Comparison of ENCODE assay signal across 8 mouse cellular contexts in the genomic region with DNA sequence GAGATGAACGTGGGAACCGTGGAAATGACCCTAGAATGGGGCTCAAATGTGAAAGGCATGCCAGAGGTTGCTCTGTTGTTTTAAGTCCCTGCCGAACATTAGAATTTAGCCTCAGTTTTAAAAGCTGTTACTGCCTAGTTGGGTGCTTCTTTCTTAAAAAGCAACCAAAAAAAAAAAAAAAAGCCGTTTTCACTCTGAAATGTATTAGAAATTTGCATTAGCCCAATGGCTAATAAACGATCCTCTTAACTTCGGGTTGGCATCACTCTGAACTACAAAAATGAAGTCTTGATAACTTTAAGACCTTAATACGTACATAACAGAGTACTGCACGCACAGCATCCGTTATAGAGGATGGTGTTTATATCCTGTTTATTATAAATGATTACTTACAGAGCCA. TPM values are rescaled to one million over a fixed set of nuclear protein-coding genes. Genes with fewer than 3 reads are reported as not detected.
DNase-seq lines count a peak whose midpoint lies in the region; ATAC-seq and TF ChIP-seq lines count a peak whose summit lies in the region.

No protein-coding gene starts in this region.

- peak overlapping the region; percentile 96 for H3K27ac ChIP-seq in kidney, embryonic 16.5 days (ENCODE audit: low read length)
- peak overlapping the region; percentile 94 for H3K27ac ChIP-seq in bone marrow macrophage, adult 2 months (ENCODE audit: insufficient read depth, low read depth, low read length)
- peak overlapping the region; percentile 93 for H3K27ac ChIP-seq in hindbrain, postnatal 0 days

- TF ChIP-seq POLR2A in bone marrow macrophage, adult 2 months (IDR thresholded peaks at IDR 0.05; ENCODE audit: borderline replicate concordance, low read depth, low read length) = no peak
- no peak for TF ChIP-seq POLR2A in myocyte (IDR thresholded peaks at IDR 0.05; ENCODE audit: insufficient read length, low read depth)

- H3K9ac ChIP-seq in kidney, embryonic 16.5 days (replicated peaks; ENCODE audit: low read length) = peak overlapping the region; percentile 93
- peak overlapping the region; percentile 81 for H3K9ac ChIP-seq in hindbrain, postnatal 0 days (replicated peaks; ENCODE audit: low read length)

- H3K36me3 ChIP-seq in kidney, embryonic 16.5 days (ENCODE audit: insufficient read depth, low read length) = no peaks in the 10 kb centered on the region
- no peaks in the 10 kb centered on the region for H3K36me3 ChIP-seq in hindbrain, postnatal 0 days (ENCODE audit: insufficient read depth, low read length)
- H3K36me3 ChIP-seq in myocyte (ENCODE audit: control insufficient read depth, insufficient read depth) = no peaks in the 10 kb centered on the region

- no peak for DNase-seq in kidney, postnatal 4 days
- DNase-seq in hindbrain, postnatal 0 days (ENCODE audit: low spot score) = no peak
- no peak for DNase-seq in embryo, embryonic 10 days (ENCODE audit: low spot score)
- no peak for DNase-seq in urinary bladder, postnatal 25 days (ENCODE audit: low spot score)
- DNase-seq in right cerebral cortex, postnatal 36 days (ENCODE audit: low spot score in 2 of 2) = no peak

- H3K4me2 ChIP-seq in kidney, embryonic 16.5 days (replicated peaks; ENCODE audit: low read depth, low read length) = peak overlapping the region; percentile 82
- H3K4me2 ChIP-seq in hindbrain, postnatal 0 days (ENCODE audit: low read depth, low read length) = peak overlapping the region; percentile 67
- H3K4me2 ChIP-seq in myocyte (ENCODE audit: low read depth) = peak overlapping the region; percentile 97

- H3K4me3 ChIP-seq in kidney, embryonic 16.5 days (ENCODE audit: low read length) = peak overlapping the region; percentile 88
- H3K4me3 ChIP-seq in bone marrow macrophage, adult 2 months (ENCODE audit: insufficient read depth, low read length) = peak overlapping the region; percentile 95
- H3K4me3 ChIP-seq in hindbrain, postnatal 0 days (ENCODE audit: low read length) = peak overlapping the region; percentile 93
- peak overlapping the region; percentile 56 for H3K4me3 ChIP-seq in myocyte

- peaks cover 3% of the 10 kb centered on the region; the same call in 1 of the 2 replicates for H3K9me3 ChIP-seq in kidney, embryonic 16.5 days (ENCODE audit: low read length)
- H3K9me3 ChIP-seq in hindbrain, postnatal 0 days (ENCODE audit: low read length) = no peaks in the 10 kb centered on the region

- 8% methylated on average over 9 of the region's 9 CpGs for WGBS in kidney, embryonic 16.5 days
- WGBS in hindbrain, postnatal 0 days = 5% methylated on average over 9 of the region's 9 CpGs

- peaks cover 6% of the 10 kb centered on the region; the same call in 1 of the 2 replicates for H3K4me1 ChIP-seq in kidney, embryonic 16.5 days (ENCODE audit: insufficient read depth, low read length)
- peaks cover 11% of the 10 kb centered on the region for H3K4me1 ChIP-seq in bone marrow macrophage, adult 2 months (ENCODE audit: control insufficient read depth, insufficient read depth, low read length)
- H3K4me1 ChIP-seq in hindbrain, postnatal 0 days (ENCODE audit: insufficient read depth, low read length) = 0 out of 2 replicates have a peak, but pooled peaks cover 3% of the 10 kb centered on the region

- no peaks in the 10 kb centered on the region for H3K27me3 ChIP-seq in kidney, embryonic 16.5 days (ENCODE audit: insufficient read depth, low read length)
- no peaks in the 10 kb centered on the region for H3K27me3 ChIP-seq in hindbrain, postnatal 0 days (ENCODE audit: insufficient read depth, low read length)
- no peaks in the 10 kb centered on the region for H3K27me3 ChIP-seq in myocyte (ENCODE audit: control insufficient read depth, insufficient read depth, insufficient read length)

- ATAC-seq in kidney, embryonic 16.5 days (ENCODE audit: low FRiP score, low TSS enrichment) = no peak
- ATAC-seq in hindbrain, postnatal 0 days = no peak

- TF ChIP-seq CTCF in bone marrow macrophage, adult 2 months (IDR thresholded peaks at IDR 0.05; ENCODE audit: low read depth, low read length) = no peak
- no peak for TF ChIP-seq CTCF in hindbrain, postnatal 0 days (IDR thresholded peaks at IDR 0.05; ENCODE audit: low read depth)

- H3ac ChIP-seq in myocyte (ENCODE audit: control insufficient read depth, insufficient read length) = no peak overlapping the region

- peaks cover 20% of the 10 kb centered on the region for H3K79me2 ChIP-seq in myocyte (ENCODE audit: control insufficient read depth, insufficient read depth)

TF ChIP-seq in myocyte, 11 proteins besides CTCF, POLR2A, EP300 and RAD21:
- TF ChIP-seq TCF3 (IDR thresholded peaks at IDR 0.05; ENCODE audit: insufficient read length, low read depth) (no peak), CEBPB (IDR thresholded peaks at IDR 0.05; ENCODE audit: insufficient read depth, poor library complexity, severe bottlenecking) (no peak), MYOG (IDR thresholded peaks at IDR 0.05; ENCODE audit: control insufficient read depth in 1 of 3, insufficient read depth in 1 of 3, insufficient read length in 2 of 3, low read depth in 2 of 3) (no peak), POLR2AphosphoS2 (IDR thresholded peaks at IDR 0.05; ENCODE audit: insufficient read length, low read depth) (no peak), MYOD1 (IDR thresholded peaks at IDR 0.05; ENCODE audit: control insufficient read depth in 1 of 3, insufficient read length in 2 of 3, low read depth in 2 of 3) (no peak), TCF12 (IDR thresholded peaks at IDR 0.05; ENCODE audit: insufficient read depth, poor library complexity, severe bottlenecking) (no peak), MAX (IDR thresholded peaks at IDR 0.05; ENCODE audit: low read depth) (no peak)

RNA-seq across cellular contexts. Expression of gene Elf2, which starts 1.7 kb away (rescaled TPM):
- 62.9 and 64.4 TPM in 2 replicates for polyA plus RNA-seq in kidney, embryonic 16.5 days (2015; fragmentation: Nextera tagmentation; extraction: Ambion mirVana)
- 54.0 and 57.6 TPM in 2 replicates for polyA plus RNA-seq in bone marrow macrophage, adult 2 months (2012; ENCODE audit: insufficient read depth, insufficient read length, missing spikeins)
- 47.8 and 56.2 TPM in 2 replicates for total RNA-seq in hindbrain, postnatal 0 days (2014; rRNA removed)
- polyA plus RNA-seq in hindbrain, postnatal 0 days (2015; fragmentation: Nextera tagmentation; extraction: Ambion mirVana) = 31.2 and 32.6 TPM in 2 replicates
- polyA plus RNA-seq in myocyte (2012; fragmentation: generic; extraction: Trizol) = 18.2 TPM

RNA-seq across cellular contexts. Expression of gene Mgarp, which starts 54.4 kb away (rescaled TPM):
- polyA plus RNA-seq in kidney, embryonic 16.5 days (2015; fragmentation: Nextera tagmentation; extraction: Ambion mirVana) = 7.3 and 10.5 TPM in 2 replicates
- polyA plus RNA-seq in bone marrow macrophage, adult 2 months (2012; ENCODE audit: insufficient read depth, insufficient read length, missing spikeins) = not detected in 2 replicates
- 2.8 and 3.1 TPM in 2 replicates for total RNA-seq in hindbrain, postnatal 0 days (2014; rRNA removed)
- polyA plus RNA-seq in hindbrain, postnatal 0 days (2015; fragmentation: Nextera tagmentation; extraction: Ambion mirVana) = 2.1 and 3.2 TPM in 2 replicates
- polyA plus RNA-seq in myocyte (2012; fragmentation: generic; extraction: Trizol) = 0.88 TPM
